Mouse (Mus musculus) natural killer cell, adult 2 months (primary cell): ENCODE data around the gene Tsc2.

Experiments used
- DNase-seq, 2 experiments: peaks; one replicate each; pipeline ENCODE4 v3.0.0; 2022; ENCODE audit warnings: low spot score in 2 of 2

Tsc2 gene

GRCm38 (mm10) chr17:24569837-24570236 lies 62.6 kb downstream of the Tsc2 start:
- DNase-seq = no peak

- DNase-seq = no peak
These were observed 65.2 kb downstream of the Tsc2 start for GRCm38 (mm10) chr17:24567034-24567779.

GRCm38 (mm10) chr17:24565792-24566191 lies 66.6 kb downstream of the Tsc2 start:
- DNase-seq = no peak

- no peak for DNase-seq
These were observed 67.3 kb downstream of the Tsc2 start for GRCm38 (mm10) chr17:24565092-24565491.

GRCm38 (mm10) chr17:24564422-24564821 lies 68.0 kb downstream of the Tsc2 start:
- DNase-seq = no peak

- DNase-seq = peak; percentile 54 to 79
These were observed 68.8 kb downstream of the Tsc2 start for GRCm38 (mm10) chr17:24563638-24564037.

GRCm38 (mm10) chr17:24561592-24561991 lies 70.8 kb downstream of the Tsc2 start:
- no peak for DNase-seq

- no peak for DNase-seq
These were observed 72.0 kb downstream of the Tsc2 start for GRCm38 (mm10) chr17:24560301-24561028.

- no peak for DNase-seq
These were observed 73.3 kb downstream of the Tsc2 start for GRCm38 (mm10) chr17:24559146-24559545.

GRCm38 (mm10) chr17:24558600-24559099 lies 73.8 kb downstream of the Tsc2 start:
- DNase-seq = no peak

- DNase-seq = no peak
These were observed 75.3 kb downstream of the Tsc2 start for GRCm38 (mm10) chr17:24557091-24557490.

- DNase-seq = no peak
These were observed 81.4 kb downstream of the Tsc2 start for GRCm38 (mm10) chr17:24551050-24551444.

GRCm38 (mm10) chr17:24550416-24551049 lies 81.9 kb downstream of the Tsc2 start:
- DNase-seq = peak; percentile 51 to 62

- DNase-seq = peak; percentile 96 to 99
These were observed 82.6 kb downstream of the Tsc2 start, which contains the start of gene Pkd1 for GRCm38 (mm10) chr17:24549618-24550415. Pkd1 (plus strand) TSS chr17:24549834.

GRCm38 (mm10) chr17:24548921-24549617 lies 83.4 kb downstream of the Tsc2 start:
- peak; percentile 47 to 52 for DNase-seq

GRCm38 (mm10) chr17:24548435-24548834 lies 84.0 kb downstream of the Tsc2 start:
- peak in 1 of 2 experiments; percentile 36 for DNase-seq

GRCm38 (mm10) chr17:24546234-24546633 lies 86.2 kb downstream of the Tsc2 start:
- no peak for DNase-seq
